Mouse (Mus musculus): ENCODE data around the gene Cxadr.
"Not testable (repeated sequence)": the region's sequence is repeated elsewhere in the genome, so short reads cannot be mapped to it uniquely, and the experiment has no call there.

The Cxadr gene

GRCm38 (mm10) chr16:78306606-78307005, 5.3 kb downstream of the Cxadr start:
- no peak for DNase-seq (ENCODE audit: low spot score)

- DNase-seq (ENCODE audit: low spot score), result no peak
These were observed 6.3 kb downstream of the Cxadr start for GRCm38 (mm10) chr16:78307476-78308192.

GRCm38 (mm10) chr16:78309258-78309657, 8.0 kb downstream of the Cxadr start:
- DNase-seq (ENCODE audit: low spot score), result no peak

DNA sequence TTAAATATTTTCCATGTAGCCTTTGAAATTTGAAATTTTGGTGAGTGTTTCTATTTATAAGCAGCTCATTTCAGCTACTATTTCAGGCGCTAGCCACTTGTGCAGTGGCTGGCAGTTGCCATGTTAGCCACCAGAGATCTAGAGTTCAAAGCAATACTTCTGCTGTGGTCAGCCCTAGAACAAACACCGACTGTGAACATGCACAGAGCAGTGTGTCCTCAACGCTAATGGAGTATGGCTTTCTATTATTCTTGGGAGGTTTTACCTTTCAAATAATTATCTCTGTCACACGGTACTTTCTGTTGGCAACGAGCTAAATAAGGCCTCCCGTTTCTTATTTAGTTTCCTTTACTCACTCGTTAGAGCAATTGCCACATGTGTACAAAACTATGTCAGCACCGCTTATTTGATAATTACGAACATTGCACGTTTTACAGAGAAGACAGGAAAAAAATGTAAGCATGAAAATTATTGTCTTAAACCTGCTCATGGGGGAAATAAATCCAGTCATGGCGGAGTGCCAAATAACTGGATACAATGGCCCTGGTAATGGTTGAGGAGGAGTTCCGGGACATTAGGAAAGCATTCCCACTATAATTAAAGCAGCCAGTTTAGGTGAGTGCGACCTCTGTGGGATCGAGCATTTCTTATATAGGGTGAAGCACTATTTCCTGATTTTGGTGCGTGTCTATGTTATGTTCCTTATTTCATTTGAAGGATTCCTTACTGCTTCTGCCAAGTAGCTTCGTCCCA, 12.0 kb downstream of the Cxadr start:
- no peak for DNase-seq (ENCODE audit: low spot score)

- no peak for DNase-seq (ENCODE audit: low spot score)
These were observed 12.7 kb downstream of the Cxadr start for GRCm38 (mm10) chr16:78314026-78314425.

DNA sequence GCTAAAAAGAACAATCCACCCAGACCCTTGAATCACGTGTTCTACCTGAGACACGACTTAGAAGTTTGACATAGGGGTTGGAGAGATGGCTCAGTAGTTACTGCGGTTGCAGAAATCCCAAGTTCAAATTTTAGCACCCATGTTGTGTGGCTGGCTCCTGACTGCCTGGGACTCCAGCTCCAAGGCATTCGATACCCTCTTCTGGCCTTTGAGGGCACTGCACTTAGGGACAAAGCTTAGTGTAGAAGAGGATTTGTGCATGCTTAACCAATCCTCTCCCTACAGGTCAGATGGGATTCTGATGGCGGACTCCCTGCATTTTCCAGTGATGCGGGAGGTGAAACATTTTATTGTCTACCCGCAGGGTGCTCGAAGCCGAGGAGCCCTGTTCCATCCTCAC, 15.6 kb downstream of the Cxadr start:
- DNase-seq (ENCODE audit: low spot score), result peak; percentile 10

GRCm38 (mm10) chr16:78317960-78318359, 16.7 kb downstream of the Cxadr start:
- no peak for DNase-seq (ENCODE audit: low spot score)

DNA sequence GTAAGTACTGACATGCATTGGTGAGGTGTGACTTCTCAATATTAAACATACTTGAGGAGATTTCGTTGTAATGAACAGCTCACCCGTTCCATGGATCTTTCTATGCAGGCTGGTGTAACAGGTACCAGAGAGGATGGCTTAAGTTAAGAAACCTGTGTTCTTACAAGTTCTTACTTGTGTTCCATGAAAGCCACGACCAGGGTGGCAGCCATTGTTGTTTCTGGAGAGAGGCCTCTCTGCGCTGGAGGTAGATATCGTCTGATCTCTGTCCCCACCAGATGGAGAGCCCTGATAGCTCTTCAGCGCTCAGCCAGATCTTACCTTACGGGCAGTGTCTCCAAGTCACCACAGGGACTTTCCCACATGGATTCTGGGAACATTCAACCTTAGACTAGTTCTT, 18.4 kb downstream of the Cxadr start:
- DNase-seq (ENCODE audit: low spot score), result no peak

DNA sequence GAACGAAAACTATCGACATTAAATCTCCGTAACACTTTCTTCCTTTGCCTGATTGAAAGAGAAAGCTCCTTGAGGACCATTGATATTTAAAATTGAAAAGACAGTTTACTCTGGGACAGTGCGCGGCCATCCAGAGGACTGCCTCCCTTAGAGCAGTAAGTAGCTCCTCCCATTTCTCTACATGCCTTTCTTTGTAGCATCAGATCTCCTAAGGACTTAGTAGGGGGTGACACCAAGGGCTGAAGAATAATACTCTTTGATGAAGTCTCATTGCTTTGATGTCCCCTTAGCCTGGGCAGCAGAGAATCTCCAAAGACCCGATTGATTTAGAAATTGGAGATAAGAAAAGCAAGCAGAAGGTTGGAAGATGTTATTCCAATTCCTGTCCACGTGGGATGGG, 20.3 kb downstream of the Cxadr start:
- no peak for DNase-seq (ENCODE audit: low spot score)

DNA sequence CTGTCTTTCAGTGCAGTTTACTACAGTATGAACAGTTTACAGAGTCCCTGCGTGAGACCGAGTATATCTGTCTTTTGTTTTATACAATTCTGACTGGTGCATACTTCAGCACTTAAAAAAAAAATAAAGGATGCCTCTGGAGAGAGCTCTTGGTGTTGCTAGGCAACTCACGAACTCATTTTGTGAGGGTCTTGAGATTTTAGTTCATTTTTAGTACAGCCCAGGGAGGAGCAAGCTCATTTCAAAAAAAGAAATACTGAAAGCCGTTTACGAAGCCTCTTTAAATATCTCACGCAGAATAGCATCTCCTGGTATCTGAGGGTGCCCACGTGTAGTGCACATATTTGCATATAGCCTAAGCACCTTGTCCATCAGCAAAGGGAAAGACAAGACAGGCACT, 20.9 kb downstream of the Cxadr start:
- DNase-seq (ENCODE audit: low spot score), result no peak

DNA sequence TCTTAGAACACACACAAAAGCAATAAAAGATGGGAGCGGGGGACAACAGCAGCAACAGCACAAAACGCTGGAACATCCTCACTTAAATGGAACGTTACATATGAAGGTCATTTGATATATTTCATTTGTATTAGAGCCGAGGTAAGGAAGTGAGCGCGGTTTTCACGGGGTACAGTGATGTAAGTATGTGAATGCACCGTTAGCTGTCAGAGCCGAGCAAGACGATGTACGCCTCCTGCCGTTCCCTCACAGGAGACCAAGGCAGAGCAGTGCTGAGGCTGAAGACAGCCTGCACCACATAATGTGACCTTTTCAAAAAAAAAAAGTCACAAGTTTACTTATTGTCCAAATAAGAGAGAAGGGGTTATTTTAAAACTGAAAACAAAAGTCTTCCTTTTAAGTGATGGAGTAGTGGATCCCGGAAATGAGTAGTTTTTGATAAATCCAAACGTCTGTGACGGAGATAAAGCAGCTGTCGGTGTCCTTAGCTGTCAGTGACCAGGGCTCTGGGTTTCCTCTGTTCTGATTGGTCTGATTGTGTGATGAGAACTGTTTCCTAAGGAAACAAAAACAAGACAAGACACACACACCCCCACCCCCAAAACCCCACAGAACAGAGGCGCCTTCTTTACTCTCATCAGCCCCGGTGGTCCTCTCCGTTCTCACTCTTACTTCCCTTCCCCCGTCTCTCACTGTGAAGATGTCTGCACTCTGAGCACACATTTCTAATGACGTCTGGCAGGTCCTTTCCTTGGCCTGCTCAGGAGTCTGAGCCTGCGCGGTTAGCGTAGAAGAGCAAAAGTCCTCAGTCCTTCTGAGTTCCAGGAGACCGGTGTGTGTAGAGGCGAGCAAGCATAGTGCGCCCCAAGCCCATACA, 24.9 kb downstream of the Cxadr start:
- no peak for DNase-seq (ENCODE audit: low spot score)

GRCm38 (mm10) chr16:78327562-78327961, 26.3 kb downstream of the Cxadr start:
- no peak for DNase-seq (ENCODE audit: low spot score)

GRCm38 (mm10) chr16:78327999-78328398, 26.7 kb downstream of the Cxadr start:
- no peak for DNase-seq (ENCODE audit: low spot score)

GRCm38 (mm10) chr16:78337226-78337625, 35.9 kb downstream of the Cxadr start:
- no peak for DNase-seq (ENCODE audit: low spot score)

DNA sequence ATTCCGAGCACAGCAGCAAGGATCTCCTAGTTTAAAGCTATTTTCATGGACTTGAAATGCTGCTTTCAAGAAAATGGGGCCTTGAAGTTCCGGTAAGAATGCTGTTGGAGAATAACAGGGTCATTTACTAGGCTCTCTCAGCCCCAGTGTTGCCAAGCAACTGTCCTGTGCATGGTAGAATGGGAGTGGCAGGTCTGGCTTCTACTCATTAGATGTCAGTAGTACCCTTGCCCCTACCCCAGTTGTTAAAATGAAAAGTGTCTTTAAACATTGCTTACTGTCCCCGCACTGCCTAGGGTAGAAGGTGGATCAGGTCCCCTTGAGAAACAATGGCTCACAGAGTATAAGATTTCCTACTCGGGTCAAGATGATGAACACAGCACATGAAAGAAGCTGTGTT, 40.1 kb downstream of the Cxadr start:
- DNase-seq (ENCODE audit: low spot score), result no peak

DNA sequence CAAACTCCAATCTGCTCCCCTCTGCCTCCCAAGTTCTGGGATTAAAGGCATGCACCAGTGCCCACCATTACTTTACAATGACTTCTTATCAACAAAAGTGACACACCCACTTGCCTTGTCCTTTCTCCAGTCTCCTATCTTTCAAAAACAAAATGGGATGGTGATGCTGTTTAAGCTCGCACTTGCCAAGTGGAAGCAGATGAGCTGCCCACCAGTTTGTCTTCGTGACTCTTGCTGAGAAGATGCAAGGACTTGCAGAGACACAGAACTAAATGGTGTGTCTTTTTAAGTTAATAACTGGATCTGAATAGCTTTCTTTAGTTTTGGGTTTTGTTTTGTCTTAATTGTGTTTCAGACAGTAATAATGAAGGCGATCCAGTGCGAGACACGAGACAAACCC, 41.5 kb downstream of the Cxadr start:
- no peak for DNase-seq (ENCODE audit: low spot score)

DNA sequence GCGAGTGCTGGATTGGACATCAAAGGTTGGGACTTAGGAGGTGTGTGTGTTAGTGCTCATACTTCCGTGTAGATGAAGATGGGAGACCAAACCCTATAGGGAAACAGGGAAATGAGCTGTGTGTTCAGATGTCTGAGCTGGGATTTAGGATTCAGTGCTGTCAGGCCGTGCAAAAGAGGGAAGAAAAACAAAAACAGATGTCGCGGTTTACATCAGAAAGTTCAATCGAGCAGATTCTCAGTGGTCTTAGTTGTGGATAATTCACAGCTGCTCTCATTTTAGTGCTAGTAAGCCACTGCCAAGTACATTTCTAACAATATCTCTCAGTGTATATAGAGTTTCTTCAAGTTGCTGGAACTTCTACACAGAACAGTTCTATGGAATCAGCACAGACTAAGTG, 42.5 kb downstream of the Cxadr start:
- DNase-seq (ENCODE audit: low spot score), result no peak

DNA sequence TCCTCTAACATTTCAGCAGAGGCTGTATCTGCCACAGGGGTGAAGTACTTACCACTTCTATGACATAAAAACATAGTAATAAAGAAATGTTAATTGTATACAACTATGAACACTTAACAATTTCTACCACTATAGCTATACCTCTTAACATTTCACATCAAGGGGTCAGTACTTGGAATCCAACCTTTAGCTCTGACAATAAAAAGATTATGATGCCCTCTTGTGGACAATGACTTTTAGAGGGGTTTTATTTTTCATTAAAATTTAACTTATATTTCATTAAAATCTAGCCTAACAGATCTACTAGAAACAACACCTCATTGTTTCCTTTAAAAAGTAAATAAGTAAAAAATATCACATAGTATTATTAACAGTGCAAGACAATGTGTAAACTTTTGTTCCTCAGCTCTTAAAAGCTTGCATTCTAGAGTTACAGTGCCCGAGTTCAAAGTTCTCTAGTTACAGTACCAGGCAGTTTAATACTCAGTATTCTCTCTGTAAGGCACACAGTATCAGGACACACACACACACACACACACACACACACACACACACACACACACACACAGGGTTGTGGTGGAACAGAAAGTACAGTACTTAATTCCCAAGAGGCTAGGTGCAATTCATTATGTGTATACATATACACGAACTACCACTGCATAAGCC, 45.5 kb downstream of the Cxadr start:
- DNase-seq (ENCODE audit: low spot score), result peak; percentile 20

DNA sequence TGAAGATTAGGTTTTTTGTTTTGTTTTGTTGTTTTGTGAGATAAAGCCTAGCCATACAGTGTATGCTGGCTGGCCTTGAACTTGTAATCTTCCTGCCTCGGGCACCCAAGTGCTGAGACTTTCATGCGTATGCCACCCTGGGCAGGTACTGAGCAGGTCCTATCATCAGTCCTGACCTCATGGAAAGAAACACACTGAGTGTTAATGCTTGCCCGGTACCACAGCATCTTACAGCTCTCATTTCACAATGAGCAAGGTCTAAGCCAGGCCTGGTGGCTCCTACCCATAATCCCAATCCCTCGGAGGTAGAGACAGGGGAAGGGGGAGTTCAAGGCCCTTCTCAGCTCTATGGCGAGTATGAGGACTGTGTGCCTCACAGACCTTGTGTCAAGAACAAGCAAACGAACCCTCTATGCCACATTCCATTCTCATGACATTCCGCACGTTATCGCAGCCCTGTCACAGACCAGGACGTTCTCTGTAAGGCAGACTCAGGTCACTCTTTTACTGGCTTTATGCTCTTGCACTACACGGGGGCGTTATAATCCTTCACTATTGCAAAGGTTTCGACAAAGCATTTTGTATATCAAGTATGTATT, 46.1 kb downstream of the Cxadr start:
- DNase-seq (ENCODE audit: low spot score), result no peak

- no peak for DNase-seq (ENCODE audit: low spot score)
These were observed 56.5 kb downstream of the Cxadr start for GRCm38 (mm10) chr16:78357757-78358156.

DNA sequence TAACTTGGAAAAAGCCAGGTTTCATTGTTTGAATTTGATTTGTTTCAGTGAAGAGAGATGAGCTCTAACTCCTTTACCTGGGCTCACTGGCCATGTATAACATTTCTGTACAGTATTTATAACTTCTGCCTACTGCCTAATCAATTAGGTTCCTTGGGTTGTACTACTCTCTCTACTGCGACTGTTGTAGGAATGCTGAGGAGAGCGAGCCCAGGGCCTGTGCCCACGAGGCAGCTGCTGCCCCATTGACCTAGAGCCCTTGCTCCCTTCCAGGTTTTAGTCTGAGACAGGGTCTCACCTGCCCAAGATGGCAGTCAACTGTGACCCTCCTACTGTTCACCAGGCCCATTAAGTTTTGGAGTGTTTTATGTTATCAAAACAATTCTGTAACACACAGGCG, 60.2 kb downstream of the Cxadr start:
- DNase-seq (ENCODE audit: low spot score), result no peak

DNA sequence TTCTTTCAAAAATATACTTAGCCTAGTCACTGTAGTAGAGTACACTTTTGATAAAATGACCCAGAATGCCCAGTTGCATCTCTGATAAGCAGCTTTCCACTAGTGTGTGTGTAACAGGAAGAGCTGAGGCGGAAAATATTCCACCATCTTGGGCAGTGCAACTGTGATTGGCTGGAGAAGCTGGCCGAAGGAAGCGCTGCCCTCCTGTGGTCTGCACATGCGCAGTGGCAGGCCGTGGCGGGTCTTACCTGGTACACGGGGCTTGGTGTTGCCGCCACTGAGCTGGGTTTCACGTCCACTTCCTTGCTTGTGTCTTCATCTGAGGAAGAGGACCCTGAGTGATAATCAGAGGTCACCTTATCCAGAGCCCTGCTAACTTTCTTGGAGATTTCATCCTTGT, 63.3 kb downstream of the Cxadr start:
- not testable (repeated sequence) for DNase-seq (ENCODE audit: low spot score)
